Mouse (Mus musculus) forebrain, embryonic 11.5 days (tissue): ENCODE results near the gene Dclk3. TPM values are rescaled to one million over a fixed set of nuclear protein-coding genes. Genes with fewer than 3 reads are reported as not detected.

Experiments
- ATAC-seq: fragments of 200-750 bp; cut with Nextera tagmentation; replicated peaks from 2 replicates; pipeline ENCODE4 v1.8.0; 2017; ENCODE audit warnings: moderate TSS enrichment; ENCODE audit not compliant: low FRiP score
- DNase-seq: peaks from one replicate; pipeline ENCODE4 v3.0.0-alpha.2; 2017; ENCODE audit warnings: low spot score
- H3K27ac ChIP-seq: fragments of 300-500 bp; sonication (generic); 2 replicates; pipeline ENCODE4 v1.5.1; 2014; ENCODE audit warnings: low read depth, low read length
- H3K27me3 ChIP-seq: fragments of 300-500 bp; sonication (generic); 2 replicates; pipeline ENCODE4 v1.6.1; 2014; ENCODE audit warnings: mild to moderate bottlenecking, low read length, mixed read lengths; ENCODE audit not compliant: control insufficient read depth, insufficient read depth
- H3K36me3 ChIP-seq: fragments of 300-500 bp; sonication (generic); 2 replicates; pipeline ENCODE4 v1.6.1; 2014; ENCODE audit warnings: mild to moderate bottlenecking, low read length, moderate library complexity, mixed read lengths; ENCODE audit not compliant: control insufficient read depth, insufficient read depth
- H3K4me1 ChIP-seq: fragments of 300-500 bp; sonication (generic); replicated peaks from 2 replicates; pipeline ENCODE4 v1.6.1; 2014; ENCODE audit warnings: low read length, mixed read lengths; ENCODE audit not compliant: control insufficient read depth, insufficient read depth
- H3K4me2 ChIP-seq: fragments of 300-500 bp; sonication (generic); 2 replicates; pipeline ENCODE4 v1.6.1; 2014; ENCODE audit warnings: low read depth, mild to moderate bottlenecking, low read length, moderate library complexity, mixed read lengths; ENCODE audit not compliant: severe bottlenecking
- H3K4me3 ChIP-seq: fragments of 300-500 bp; sonication (generic); 2 replicates; pipeline ENCODE4 v1.5.1; 2014; ENCODE audit warnings: low read depth, low read length
- H3K9ac ChIP-seq: fragments of 300-500 bp; sonication (generic); 2 replicates; pipeline ENCODE4 v1.6.1; 2014; ENCODE audit warnings: low read length
- H3K9me3 ChIP-seq: fragments of 300-500 bp; sonication (generic); 2 replicates; pipeline ENCODE4 v1.6.1; 2016; ENCODE audit warnings: low read length, mixed read lengths; ENCODE audit not compliant: control insufficient read depth
- WGBS: fragments of 180-500 bp; shearing (Covaris S2); extraction: QIAGEN DNeasy Blood & Tissue Kit; methylation state at CpG from one replicate; pipeline ENCODE4 v1.1.7; 2014; 5-methylcytosine and 5-hydroxymethylcytosine counted together
- polyA plus RNA-seq: library from polyadenylated mRNA; unstranded; fragments of >200 nt; fragmentation: Nextera tagmentation; extraction: Ambion mirVana; gene quantifications from 2 replicates; pipeline ENCODE4 v1.2.1, GENCODE M21; 2014

The Dclk3 gene
- polyA plus RNA-seq, 1 experiment from 2014 or later, result 0.20 TPM

DNA sequence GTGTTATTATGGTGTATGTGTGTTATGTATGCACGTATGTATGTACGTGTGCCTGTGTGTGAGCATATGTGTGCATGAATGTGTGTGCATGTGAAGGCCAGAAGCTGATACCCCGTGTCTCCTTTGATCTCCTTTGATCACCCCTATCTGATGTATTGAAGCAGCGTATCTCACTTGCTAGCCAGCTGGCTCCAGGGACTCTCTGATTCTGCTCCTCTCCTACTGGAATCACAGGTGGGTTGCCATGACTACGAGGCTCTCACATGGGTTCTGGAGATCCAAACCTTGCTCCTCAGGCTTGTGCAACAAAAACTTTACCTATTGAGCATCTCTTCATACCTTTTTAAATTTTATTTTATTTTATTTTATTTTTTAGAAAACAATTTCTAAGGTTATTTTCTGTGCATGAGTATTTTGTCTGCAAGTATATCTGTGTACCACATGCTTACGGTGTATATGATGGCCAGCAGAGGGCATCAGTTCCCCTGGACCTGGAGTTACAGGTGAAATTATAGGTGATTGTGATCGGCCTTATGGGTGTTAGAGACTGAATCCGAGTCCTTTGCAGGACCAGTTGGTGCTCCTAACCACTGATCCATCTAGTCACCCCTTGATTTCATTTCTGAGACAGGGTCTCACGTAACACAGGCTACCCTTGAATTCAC lies 10.9 kb upstream of the Dclk3 start:
- Histone ChIP-seq H3K4me3 (no peak overlapping the region), H3K36me3 (no peaks in the 10 kb centered on the region), H3K27me3 (no peaks in the 10 kb centered on the region), H3K4me1 (no peaks in the 10 kb centered on the region), H3K9me3 (no peaks in the 10 kb centered on the region), H3K9ac (no peak overlapping the region), H3K4me2 (no peak overlapping the region), H3K27ac (no peak overlapping the region)
- WGBS, result 83% methylated on average over 9 of the region's 9 CpGs
- DNase-seq, result no peak
- no peak for ATAC-seq

DNA sequence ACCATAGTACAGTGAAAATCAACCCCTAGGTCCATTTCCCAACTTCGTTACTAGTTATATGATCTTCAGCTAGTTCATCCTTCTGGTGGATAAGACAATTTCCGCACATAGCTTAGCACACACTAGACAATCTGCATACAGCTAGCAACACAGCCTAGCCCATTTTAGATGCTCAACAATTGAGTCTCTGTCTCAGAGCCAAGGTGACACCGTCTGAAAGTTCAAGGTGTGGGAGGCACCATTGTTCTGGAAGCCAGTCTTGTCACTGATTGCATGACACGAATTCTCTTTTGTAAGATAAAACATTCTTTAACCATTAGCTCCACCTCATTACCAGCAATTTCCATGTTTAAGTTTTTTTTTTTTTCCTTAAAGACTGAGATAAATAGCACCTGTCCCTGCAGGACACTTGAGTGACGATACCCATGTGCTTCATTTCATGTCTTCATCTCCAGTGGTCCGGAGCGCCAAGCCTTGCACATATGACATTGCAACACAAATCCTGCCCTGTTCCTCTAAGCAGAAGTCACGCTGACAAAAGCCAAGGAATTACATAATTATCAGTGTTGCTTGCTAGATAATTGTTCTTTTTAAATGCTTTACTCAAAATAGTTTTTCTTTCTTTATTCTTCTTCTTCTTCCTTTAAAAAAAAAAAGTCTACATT lies 10.1 kb upstream of the Dclk3 start:
- no peaks in the 10 kb centered on the region for H3K4me1 ChIP-seq
- ATAC-seq (no peak), DNase-seq (no peak)
- no peaks in the 10 kb centered on the region for H3K27me3 ChIP-seq
- H3K9ac ChIP-seq, result no peak overlapping the region
- H3K27ac ChIP-seq, result no peak overlapping the region
- no peaks in the 10 kb centered on the region for H3K36me3 ChIP-seq
- 83% methylated on average over 8 of the region's 8 CpGs for WGBS
- H3K4me2 ChIP-seq, result no peak overlapping the region
- no peak overlapping the region for H3K4me3 ChIP-seq
- H3K9me3 ChIP-seq, result no peaks in the 10 kb centered on the region

DNA sequence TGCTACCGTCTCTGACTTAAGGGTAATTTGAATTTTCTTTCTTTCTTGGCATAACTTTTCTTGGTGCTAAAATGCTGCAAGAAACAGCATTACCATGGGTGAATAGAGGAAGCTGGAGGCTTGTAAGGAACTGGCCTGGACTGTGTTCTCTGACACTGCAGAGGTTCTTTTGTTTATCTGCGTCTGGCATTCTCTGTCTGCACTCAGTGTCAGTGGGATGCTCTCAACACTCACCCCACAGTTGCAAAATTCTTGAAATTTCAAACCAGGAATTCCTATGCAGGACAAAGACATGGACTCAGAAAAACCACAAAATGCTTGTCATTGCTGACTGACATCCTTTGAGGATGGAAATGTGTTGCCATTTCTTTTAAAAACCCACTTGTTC lies 9.5 kb upstream of the Dclk3 start:
- no peak for ATAC-seq
- Histone ChIP-seq H3K27me3 (no peaks in the 10 kb centered on the region), H3K4me3 (no peak overlapping the region), H3K4me2 (no peak overlapping the region), H3K36me3 (no peaks in the 10 kb centered on the region), H3K4me1 (no peaks in the 10 kb centered on the region), H3K27ac (no peak overlapping the region), H3K9me3 (no peaks in the 10 kb centered on the region), H3K9ac (no peak overlapping the region)
- DNase-seq, result no peak
- 66% methylated on average over 2 of the region's 2 CpGs for WGBS

DNA sequence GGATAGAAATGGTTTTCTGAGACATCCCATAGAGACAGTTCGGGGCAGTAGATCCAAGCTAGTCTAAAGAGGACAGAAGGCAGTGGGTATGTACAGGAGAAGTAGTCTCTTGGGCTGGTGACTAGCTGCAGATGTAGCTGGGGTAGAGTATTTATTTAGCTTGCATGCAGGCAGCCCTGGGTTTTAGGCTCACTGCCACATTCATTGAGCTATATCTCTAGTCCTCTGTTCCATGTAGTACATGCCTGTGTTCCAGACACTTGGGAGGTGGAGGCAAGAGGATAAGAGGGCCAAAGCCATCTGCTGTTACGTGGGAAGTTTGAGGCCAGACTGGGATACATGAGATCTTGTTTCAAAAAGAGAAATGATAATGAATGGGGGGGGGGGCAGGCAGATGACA lies 3.5 kb upstream of the Dclk3 start:
- no peak overlapping the region for H3K4me3 ChIP-seq
- WGBS, result 83% methylated on average over 2 of the region's 2 CpGs
- no peaks in the 10 kb centered on the region for H3K9me3 ChIP-seq
- H3K27me3 ChIP-seq, result peaks cover 7% of the 10 kb centered on the region; the same call in 1 of the 2 replicates
- H3K4me2 ChIP-seq, result no peak overlapping the region
- H3K4me1 ChIP-seq, result 0 out of 2 replicates have a peak, but pooled peaks cover 2% of the 10 kb centered on the region
- H3K27ac ChIP-seq, result no peak overlapping the region
- DNase-seq (peak; percentile 30), ATAC-seq (no peak)
- H3K36me3 ChIP-seq, result no peaks in the 10 kb centered on the region
- H3K9ac ChIP-seq, result no peak overlapping the region

DNA sequence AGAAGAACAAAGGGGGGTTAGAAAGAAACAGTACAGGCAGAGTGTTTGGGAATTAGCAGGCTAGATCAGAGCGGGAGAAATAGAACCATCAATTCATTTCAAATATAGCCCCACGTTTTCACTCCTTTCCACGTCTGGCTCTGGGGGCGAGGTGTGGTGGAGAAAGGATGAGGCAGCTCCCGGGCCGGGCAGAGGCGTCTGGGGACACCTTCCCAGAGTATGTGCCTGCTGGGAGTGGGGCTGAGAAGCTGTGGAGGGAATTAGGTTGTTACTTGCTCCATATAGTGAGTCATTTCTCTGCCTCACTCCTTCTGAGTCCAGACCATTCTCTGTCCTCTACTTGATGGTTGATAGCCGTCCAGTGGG lies 938 bp downstream of the Dclk3 start:
- no peak for ATAC-seq
- 0 out of 2 replicates have a peak, but pooled peaks cover 2% of the 10 kb centered on the region for H3K4me1 ChIP-seq
- WGBS, result 61% methylated on average over 8 of the region's 8 CpGs
- peaks cover 7% of the 10 kb centered on the region; the same call in 1 of the 2 replicates for H3K27me3 ChIP-seq
- no peak overlapping the region for H3K4me2 ChIP-seq
- no peak overlapping the region for H3K27ac ChIP-seq
- no peak overlapping the region for H3K4me3 ChIP-seq
- H3K36me3 ChIP-seq, result no peaks in the 10 kb centered on the region
- no peaks in the 10 kb centered on the region for H3K9me3 ChIP-seq
- DNase-seq, result no peak
- no peak overlapping the region for H3K9ac ChIP-seq

DNA sequence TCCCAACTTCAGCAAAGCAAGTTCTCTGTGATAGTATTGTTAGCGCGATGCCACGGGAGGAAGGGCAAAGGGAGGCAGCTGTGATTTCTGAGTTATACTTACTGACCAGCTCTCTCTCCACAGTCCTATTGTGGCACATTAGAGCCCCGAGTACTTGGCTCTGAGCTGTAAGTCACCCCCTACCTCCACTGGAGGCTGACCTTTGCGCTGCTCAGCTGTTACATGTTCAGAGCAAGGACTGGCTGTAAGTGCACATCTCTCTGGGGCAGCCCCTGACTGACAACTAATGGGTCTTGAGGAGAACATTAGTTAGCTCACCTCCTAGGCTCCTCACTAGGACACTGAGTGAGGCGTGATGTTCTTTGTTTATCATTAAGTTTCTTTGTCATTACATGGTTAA lies 1.6 kb downstream of the Dclk3 start:
- ATAC-seq (no peak), DNase-seq (no peak)
- Histone ChIP-seq H3K4me2 (no peak overlapping the region), H3K9me3 (no peaks in the 10 kb centered on the region), H3K36me3 (no peaks in the 10 kb centered on the region), H3K9ac (no peak overlapping the region), H3K27me3 (peaks cover 7% of the 10 kb centered on the region; the same call in 1 of the 2 replicates), H3K4me3 (no peak overlapping the region), H3K27ac (no peak overlapping the region), H3K4me1 (0 out of 2 replicates have a peak, but pooled peaks cover 2% of the 10 kb centered on the region)
- 85% methylated on average over 6 of the region's 6 CpGs for WGBS

DNA sequence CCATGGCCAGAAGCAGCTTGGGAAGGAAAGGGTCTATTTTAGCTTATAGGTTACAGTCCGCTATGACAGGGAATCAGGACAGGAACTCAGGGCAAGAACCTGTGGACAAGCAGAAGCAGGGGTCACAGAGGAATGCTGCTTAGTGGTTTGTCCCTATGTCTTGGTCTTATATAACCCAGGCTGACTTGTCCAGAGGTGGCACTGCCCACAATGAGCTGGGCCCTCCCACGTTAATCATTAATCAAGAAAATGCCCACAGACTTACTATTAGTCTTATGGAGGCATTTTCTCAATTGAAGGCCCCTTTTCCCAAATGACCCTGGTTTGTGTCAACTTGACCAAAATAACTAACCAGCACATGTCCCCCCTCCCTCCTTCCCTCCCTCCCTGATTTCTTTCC lies 2.3 kb downstream of the Dclk3 start:
- Histone ChIP-seq H3K4me2 (no peak overlapping the region), H3K27ac (no peak overlapping the region), H3K27me3 (peaks cover 7% of the 10 kb centered on the region; the same call in 1 of the 2 replicates), H3K9me3 (no peaks in the 10 kb centered on the region), H3K4me1 (0 out of 2 replicates have a peak, but pooled peaks cover 2% of the 10 kb centered on the region), H3K9ac (no peak overlapping the region), H3K4me3 (no peak overlapping the region), H3K36me3 (no peaks in the 10 kb centered on the region)
- no peak for ATAC-seq
- no peak for DNase-seq
- 83% methylated on average over 2 of the region's 2 CpGs for WGBS

DNA sequence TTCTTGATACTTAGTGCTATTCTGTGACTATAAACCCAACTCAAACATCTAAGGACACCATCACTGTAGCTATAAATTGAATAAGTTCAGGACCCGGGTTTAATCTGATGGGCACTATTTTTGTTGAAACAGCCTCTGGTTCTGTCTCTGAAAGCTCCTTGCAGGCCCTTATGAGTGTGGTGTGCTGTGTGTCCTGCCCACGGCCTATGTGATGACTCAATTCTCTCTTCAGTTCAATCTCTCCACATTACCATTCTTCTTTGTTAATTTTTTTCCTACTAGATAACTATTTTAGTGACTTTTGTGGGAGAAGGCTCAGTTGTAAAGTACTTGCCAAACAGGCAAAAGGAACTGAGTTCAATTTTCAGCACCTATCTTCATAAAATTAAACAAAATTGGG lies 7.3 kb downstream of the Dclk3 start:
- 88% methylated on average over 2 of the region's 2 CpGs for WGBS
- H3K9me3 ChIP-seq, result no peaks in the 10 kb centered on the region
- no peaks in the 10 kb centered on the region for H3K27me3 ChIP-seq
- no peaks in the 10 kb centered on the region for H3K4me1 ChIP-seq
- DNase-seq (no peak), ATAC-seq (no peak)
- H3K9ac ChIP-seq, result no peak overlapping the region
- no peak overlapping the region for H3K4me3 ChIP-seq
- H3K4me2 ChIP-seq, result no peak overlapping the region
- H3K27ac ChIP-seq, result no peak overlapping the region
- H3K36me3 ChIP-seq, result no peaks in the 10 kb centered on the region

DNA sequence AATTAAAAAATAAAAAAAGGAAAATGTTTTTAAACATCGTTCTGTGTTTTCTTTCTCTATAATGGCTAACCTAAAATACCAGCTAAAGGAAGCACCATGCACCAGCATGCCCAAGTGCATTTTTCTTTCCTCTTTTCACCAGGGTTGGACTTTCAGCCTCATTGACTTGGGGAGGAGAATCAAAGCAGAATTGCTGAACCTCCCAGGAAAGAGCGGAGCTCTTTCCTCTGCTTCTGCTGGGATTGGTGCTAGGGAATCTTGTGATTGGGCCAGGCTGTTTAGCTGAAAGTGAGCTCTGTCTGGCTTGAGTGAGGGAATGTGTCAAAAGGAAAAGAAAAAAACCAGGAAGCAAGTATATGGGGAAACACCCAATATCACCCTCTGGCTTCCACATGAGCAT lies 10.1 kb downstream of the Dclk3 start:
- Histone ChIP-seq H3K9ac (no peak overlapping the region), H3K9me3 (no peaks in the 10 kb centered on the region), H3K4me2 (no peak overlapping the region), H3K27me3 (no peaks in the 10 kb centered on the region), H3K4me3 (no peak overlapping the region), H3K27ac (no peak overlapping the region), H3K4me1 (no peaks in the 10 kb centered on the region), H3K36me3 (no peaks in the 10 kb centered on the region)
- WGBS, result 80% methylated on average over 2 of the region's 2 CpGs
- DNase-seq, result no peak
- no peak for ATAC-seq
